Mouse (Mus musculus): ENCODE measurements around the gene Dtymk. TPM values are rescaled to one million over a fixed set of nuclear protein-coding genes. Genes with fewer than 3 reads are reported as not detected.
"Not testable (repeated sequence)": the region's sequence is repeated elsewhere in the genome, so short reads cannot be mapped to it uniquely, and the experiment has no call there.

The Dtymk gene
- 36.5 and 48.5 TPM in 2 replicates for total RNA-seq (2017)

DNA sequence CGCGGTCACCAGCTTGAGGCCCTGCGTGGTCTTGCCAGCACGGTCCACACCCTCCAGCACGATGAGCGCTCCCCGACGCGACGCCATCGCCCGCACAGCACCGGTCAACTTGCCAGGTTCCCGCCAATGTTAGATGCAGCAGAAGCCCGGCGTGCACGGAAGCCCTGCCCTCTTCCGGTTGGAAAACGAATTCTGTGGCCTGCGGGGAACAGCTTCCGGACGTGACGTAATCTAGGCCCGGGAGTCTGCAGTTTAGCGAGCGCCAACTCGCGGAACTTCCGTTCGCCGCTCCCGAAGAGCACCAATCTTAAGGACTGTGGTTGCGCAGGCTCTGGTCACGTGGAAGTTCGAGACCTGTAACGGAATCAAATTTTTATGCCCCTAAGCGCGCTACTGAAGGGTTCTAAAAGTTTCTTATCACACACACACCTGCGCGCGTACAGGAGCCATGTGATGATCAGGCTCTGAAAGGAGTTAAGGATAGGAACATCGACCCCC is at the start of gene Dtymk:
Gene Dtymk (minus strand): TSS at position 194 of the 498 bp plus-strand sequence.
- ATAC-seq (ENCODE audit: extremely low read depth, insufficient number of reproducible peaks, low FRiP score, poor library complexity, severe bottlenecking) = peak; percentile 71

- ATAC-seq (ENCODE audit: extremely low read depth, insufficient number of reproducible peaks, low FRiP score, poor library complexity, severe bottlenecking) = not testable (repeated sequence)
These were observed 44.1 kb upstream of the Dtymk start for GRCm38 (mm10) chr1:93845766-93846366.

DNA sequence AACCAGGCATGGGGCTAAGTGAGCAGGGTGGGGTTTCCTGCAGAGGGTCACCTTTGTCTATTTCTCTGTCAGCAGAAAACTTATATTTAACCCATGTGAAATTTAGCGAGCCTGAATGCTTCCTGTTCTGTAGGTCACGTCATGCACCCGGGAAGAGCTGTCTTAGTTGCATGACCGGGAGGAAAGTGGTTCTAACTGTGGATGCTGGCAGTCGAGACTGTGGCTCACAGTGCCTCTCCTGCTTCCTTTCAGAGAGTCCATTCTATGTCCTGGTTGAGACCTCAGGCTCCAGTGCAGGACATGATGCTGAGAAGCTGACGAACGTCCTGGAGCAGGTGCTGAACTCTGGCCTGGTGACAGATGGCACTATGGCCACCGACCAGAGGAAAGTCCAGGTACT is 36.8 kb upstream of the Dtymk start:
- ATAC-seq (ENCODE audit: extremely low read depth, insufficient number of reproducible peaks, low FRiP score, poor library complexity, severe bottlenecking) = not testable (repeated sequence)

DNA sequence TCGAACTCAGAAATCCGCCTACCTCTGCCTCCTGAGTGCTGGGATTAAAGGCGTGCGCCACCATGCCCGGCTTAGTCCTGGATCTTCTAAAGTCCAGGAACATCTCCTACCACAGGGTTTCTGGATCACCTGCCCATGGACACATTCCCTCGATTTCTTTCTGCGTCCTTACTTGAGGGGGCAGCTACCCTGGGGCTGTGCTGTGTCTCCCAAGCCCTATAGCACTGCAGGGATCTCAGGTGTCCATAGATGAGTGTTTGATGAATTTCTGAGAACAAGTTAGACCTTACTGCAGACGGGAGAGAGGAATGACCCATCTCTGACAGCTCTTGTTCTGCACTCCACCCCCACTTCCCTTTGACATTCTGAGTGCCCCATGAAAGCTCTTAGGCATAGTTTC is 35.6 kb upstream of the Dtymk start:
- no peak for ATAC-seq (ENCODE audit: extremely low read depth, insufficient number of reproducible peaks, low FRiP score, poor library complexity, severe bottlenecking)

DNA sequence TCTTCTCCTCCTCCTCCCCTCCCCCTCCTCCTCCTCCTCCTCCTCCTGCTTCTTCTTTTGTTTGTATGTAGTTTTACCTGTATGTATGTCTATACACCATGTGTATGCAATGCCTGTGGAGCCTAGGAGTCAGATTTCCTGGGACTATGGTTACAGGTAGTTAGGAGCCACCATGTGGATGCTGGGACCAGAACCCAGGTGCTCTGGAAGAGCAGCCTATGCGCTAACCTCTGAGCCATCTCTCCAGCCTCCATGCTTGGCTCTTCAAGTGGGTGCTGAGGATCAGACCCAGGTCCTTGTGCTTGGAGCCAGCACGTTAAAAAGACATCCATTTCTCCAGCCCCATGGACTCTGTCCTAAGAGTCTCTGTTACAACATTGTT is 34.8 kb upstream of the Dtymk start:
- no peak for ATAC-seq (ENCODE audit: extremely low read depth, insufficient number of reproducible peaks, low FRiP score, poor library complexity, severe bottlenecking)

DNA sequence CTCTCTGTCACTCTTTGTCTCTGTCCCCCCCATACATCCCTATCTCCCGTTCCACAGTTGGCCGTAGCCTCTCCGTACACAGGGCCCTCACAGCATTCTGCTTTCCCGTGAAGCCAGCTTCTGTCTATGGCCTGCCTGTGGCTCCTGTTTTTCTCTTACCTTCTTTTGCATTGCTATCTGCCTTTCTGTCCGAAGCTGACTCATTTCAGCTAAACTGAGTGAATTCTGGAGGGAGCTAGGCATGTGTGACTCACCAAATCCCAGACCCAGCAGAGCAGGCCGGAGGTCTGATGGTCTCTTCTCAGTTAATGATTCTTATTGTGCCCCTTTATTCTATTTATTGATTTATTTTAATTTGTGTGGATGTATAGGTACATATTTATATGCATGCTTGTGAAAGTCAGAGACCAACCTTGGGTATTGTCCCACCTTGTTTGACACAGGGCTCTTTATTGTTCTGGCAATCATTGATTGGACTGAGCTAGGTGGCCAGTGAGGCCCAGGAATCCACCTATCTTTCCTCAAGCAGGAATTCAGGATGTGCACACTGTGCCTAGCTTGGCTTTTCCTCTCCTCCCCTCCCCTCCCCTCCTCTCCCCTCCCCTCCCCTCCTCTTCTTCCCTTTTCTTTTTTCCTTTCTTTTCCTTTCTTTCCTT is 34.3 kb upstream of the Dtymk start:
- no peak for ATAC-seq (ENCODE audit: extremely low read depth, insufficient number of reproducible peaks, low FRiP score, poor library complexity, severe bottlenecking)

GRCm38 (mm10) chr1:93835211-93835610 is 33.5 kb upstream of the Dtymk start:
- no peak for ATAC-seq (ENCODE audit: extremely low read depth, insufficient number of reproducible peaks, low FRiP score, poor library complexity, severe bottlenecking)

DNA sequence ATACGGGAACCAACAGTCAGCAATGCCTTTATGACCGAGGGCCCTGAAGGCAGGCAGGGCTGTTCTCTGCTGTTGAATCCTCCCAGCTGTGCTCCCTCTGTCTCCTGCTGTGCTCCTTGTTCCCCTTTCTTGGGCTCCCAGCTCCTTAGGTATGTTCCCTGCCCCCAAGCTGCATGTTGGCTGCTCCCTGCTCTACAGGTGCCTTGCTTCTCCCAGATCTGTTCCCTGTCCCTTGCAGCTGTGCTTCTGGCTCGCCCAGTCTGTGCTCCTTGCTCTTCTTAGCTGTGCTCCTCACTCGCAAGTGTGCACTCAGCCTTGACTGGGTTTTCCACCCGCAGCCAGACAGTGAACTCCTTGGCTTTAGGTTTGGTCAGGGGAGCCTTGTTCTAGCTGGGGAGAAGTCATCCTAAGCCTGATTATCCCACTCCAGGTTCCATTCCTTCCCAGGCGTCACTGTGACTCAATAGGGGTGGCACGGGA is 33.0 kb upstream of the Dtymk start:
- ATAC-seq (ENCODE audit: extremely low read depth, insufficient number of reproducible peaks, low FRiP score, poor library complexity, severe bottlenecking) = no peak

DNA sequence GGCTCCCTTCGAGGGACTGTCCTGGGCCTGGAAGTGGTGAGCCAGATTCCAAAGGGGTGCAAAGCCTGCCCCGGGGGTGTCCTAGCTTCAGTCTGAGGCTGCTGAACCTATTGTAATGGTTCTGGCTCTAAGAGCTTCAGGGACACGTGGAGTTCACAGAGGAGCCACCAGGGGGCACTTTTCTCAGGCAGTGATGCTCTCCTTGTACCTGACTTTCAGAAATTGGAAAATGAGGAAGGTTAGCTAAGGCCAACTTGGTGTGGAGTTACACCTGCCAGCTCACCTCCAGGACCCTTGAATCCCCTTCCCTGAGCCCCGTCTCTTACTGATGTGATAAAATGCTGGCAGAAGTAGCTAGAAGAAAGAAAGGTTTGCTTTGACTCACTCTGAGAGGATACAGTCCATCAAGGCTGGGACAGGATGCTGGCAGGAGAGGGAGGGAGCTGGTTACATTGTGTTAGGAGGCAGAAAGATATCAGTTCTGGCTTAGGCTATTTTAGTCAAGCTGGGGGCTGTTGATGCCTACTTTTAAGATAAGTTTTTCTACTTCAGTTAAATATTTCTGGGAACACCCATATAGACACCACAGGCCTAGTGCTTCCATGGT is 31.1 kb upstream of the Dtymk start:
- ATAC-seq (ENCODE audit: extremely low read depth, insufficient number of reproducible peaks, low FRiP score, poor library complexity, severe bottlenecking) = peak; percentile 66

DNA sequence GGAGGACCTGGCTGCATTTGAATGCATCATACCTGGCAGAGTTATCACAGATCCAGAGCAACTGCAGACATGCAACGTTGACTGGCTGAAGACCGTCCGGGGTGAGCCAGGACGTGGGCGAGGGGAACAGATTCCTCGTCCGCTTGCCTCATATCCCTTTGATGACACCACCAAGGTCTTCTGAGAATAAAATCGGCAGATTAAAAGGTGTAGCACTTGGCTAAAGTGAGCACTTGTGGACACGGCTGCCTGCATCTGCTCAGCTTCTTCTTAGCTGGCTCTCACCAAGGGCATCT is 24.8 kb upstream of the Dtymk start:
- no peak for ATAC-seq (ENCODE audit: extremely low read depth, insufficient number of reproducible peaks, low FRiP score, poor library complexity, severe bottlenecking)

- ATAC-seq (ENCODE audit: extremely low read depth, insufficient number of reproducible peaks, low FRiP score, poor library complexity, severe bottlenecking) = no peak
These were observed 24.2 kb upstream of the Dtymk start for GRCm38 (mm10) chr1:93825771-93826539.

DNA sequence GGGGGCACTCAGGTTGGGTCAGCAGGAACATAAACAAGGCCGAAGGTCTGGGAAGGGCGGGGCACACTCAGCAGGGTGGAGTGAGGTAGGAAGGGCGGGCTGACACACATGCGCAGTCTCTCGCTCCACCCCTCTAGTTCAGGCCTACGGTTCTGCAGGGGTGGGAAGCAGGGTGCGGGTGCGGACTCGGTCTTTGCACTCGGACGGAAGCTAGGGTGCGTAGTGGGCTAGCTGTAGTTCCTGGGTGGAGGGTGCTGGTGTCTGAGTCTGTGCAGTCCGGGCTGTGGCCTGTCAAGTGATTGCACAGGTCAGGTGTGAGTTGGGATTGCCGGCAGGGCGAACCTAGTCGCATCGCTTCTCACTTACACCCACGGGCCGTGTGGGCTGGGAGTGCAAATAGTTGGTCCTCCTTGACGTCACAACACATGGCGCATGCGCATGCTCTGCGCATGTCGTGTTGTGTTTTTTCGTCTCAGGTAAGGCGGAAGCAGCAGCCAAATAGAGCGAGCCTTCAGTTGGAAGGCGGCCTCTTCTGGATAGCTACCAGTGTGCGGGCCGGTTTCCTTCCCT is 23.5 kb upstream of the Dtymk start:
- peak; percentile 89 for ATAC-seq (ENCODE audit: extremely low read depth, insufficient number of reproducible peaks, low FRiP score, poor library complexity, severe bottlenecking)

DNA sequence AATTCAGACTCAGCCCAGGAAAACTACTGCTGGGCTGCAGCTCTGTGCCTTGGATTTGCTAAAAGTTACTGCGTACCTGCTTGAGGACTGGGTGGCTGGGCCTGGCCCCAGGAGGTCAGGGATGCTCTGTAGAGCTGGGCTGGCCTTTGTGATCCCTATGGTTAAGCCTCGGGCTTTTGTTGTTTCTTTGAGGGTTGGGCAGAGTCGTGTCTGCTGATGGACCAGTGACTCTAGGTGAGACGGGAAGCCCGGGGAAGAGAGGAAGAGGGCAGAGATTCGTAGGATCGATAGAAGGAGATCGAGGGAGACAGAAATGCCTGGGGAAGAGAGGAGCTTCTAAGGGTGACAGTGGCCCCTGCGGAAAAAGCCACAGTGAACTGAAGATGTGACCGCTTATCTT is 22.9 kb upstream of the Dtymk start, which contains the start of gene D2hgdh:
Gene D2hgdh (plus strand): TSS at position 301 of the 400 bp plus-strand sequence.
- ATAC-seq (ENCODE audit: extremely low read depth, insufficient number of reproducible peaks, low FRiP score, poor library complexity, severe bottlenecking) = no peak

- ATAC-seq (ENCODE audit: extremely low read depth, insufficient number of reproducible peaks, low FRiP score, poor library complexity, severe bottlenecking) = no peak
These were observed 22.2 kb upstream of the Dtymk start for GRCm38 (mm10) chr1:93823796-93824495.

DNA sequence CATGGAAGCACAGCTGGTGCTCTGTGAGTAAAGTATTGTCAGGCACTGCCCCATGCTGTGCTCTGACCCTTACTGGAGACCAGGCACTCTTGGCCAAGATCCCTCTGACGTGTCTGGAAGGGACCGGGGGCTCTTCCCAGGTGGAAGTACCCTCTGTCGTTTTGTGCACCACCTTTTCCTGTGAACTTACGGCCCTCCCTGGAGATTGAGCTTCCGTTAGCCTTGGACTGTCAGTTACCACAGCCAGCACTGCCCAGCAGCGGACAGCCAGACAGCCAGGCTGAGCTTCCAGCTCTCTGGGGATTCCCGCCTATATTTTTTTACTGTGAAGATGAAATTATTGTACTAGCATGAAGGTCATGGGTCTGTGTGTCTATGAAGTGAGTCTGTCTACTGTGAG is 17.0 kb upstream of the Dtymk start:
- ATAC-seq (ENCODE audit: extremely low read depth, insufficient number of reproducible peaks, low FRiP score, poor library complexity, severe bottlenecking) = no peak

- no peak for ATAC-seq (ENCODE audit: extremely low read depth, insufficient number of reproducible peaks, low FRiP score, poor library complexity, severe bottlenecking)
These were observed 16.2 kb upstream of the Dtymk start for GRCm38 (mm10) chr1:93817823-93818532.

GRCm38 (mm10) chr1:93811495-93812039 is 9.8 kb upstream of the Dtymk start:
- no peak for ATAC-seq (ENCODE audit: extremely low read depth, insufficient number of reproducible peaks, low FRiP score, poor library complexity, severe bottlenecking)

DNA sequence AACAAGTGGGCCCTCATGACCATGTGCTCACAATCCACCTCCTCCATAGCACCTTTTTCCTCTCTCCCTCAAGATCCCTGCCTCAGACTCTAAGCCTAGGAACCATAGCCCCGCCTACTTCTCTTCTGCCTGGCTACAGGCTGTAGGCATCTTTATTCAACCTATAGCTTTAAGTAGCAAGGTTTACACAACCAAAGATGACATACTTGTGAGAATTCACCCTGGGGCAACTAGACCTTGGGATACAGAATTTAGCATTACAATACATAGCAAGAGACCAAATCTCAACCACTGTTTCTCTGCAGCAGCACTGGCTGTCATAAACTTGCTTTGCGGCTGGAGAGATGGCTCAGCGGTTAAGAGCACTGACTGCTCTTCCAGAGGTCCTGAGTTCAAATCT is 8.3 kb upstream of the Dtymk start:
- no peak for ATAC-seq (ENCODE audit: extremely low read depth, insufficient number of reproducible peaks, low FRiP score, poor library complexity, severe bottlenecking)

All from neutrophil, adult 5-6 weeks (primary cell).